Mouse (Mus musculus) midbrain, embryonic 15.5 days (tissue): Measurements from ENCODE around the gene Med18. TPM values are rescaled to one million over a fixed set of nuclear protein-coding genes. Genes with fewer than 3 reads are reported as not detected.

Source experiments
- ATAC-seq: fragments of 200-750 bp; cut with Nextera tagmentation; replicated peaks from 2 replicates; pipeline ENCODE4 v1.8.0; 2017; ENCODE audit warnings: moderate TSS enrichment
- H3K27ac ChIP-seq: fragments of 300-500 bp; sonication (generic); 2 replicates; pipeline ENCODE4 v1.5.1; 2015; ENCODE audit warnings: mild to moderate bottlenecking, inconsistent platforms
- H3K27me3 ChIP-seq: fragments of 300-500 bp; sonication (generic); replicated peaks from 2 replicates; pipeline ENCODE4 v1.6.1; 2015; ENCODE audit warnings: inconsistent platforms
- H3K36me3 ChIP-seq: fragments of 300-500 bp; sonication (generic); replicated peaks from 2 replicates; pipeline ENCODE4 v1.6.1; 2015; ENCODE audit warnings: inconsistent platforms
- H3K4me1 ChIP-seq: fragments of 300-500 bp; sonication (generic); 2 replicates; pipeline ENCODE4 v1.6.1; 2015; ENCODE audit warnings: inconsistent platforms
- H3K4me2 ChIP-seq: fragments of 300-500 bp; sonication (generic); 2 replicates; pipeline ENCODE4 v1.6.1; 2015; ENCODE audit warnings: inconsistent platforms, mild to moderate bottlenecking, moderate library complexity
- H3K4me3 ChIP-seq: fragments of 300-500 bp; sonication (generic); 2 replicates; pipeline ENCODE4 v1.5.1; 2015; ENCODE audit warnings: mild to moderate bottlenecking, inconsistent platforms
- H3K9ac ChIP-seq: fragments of 300-500 bp; sonication (generic); 2 replicates; pipeline ENCODE4 v1.6.1; 2015; ENCODE audit warnings: mild to moderate bottlenecking, inconsistent platforms
- H3K9me3 ChIP-seq: fragments of 300-500 bp; sonication (generic); 2 replicates; pipeline ENCODE4 v1.6.1; 2016; ENCODE audit warnings: inconsistent platforms
- WGBS: fragments of 180-500 bp; shearing (Covaris S2); methylation state at CpG from one replicate; pipeline ENCODE4 v1.1.7; 2015; ENCODE audit warnings: mixed read lengths; 5-methylcytosine and 5-hydroxymethylcytosine counted together
- polyA plus RNA-seq: library from polyadenylated mRNA; unstranded; fragments of >200 nt; fragmentation: Nextera tagmentation; extraction: Ambion mirVana; gene quantifications from 2 replicates; pipeline ENCODE4 v1.2.1, GENCODE M21; 2015

Gene Med18
- polyA plus RNA-seq, 1 experiment from 2014 or later = 15.9 TPM

- H3K9ac ChIP-seq = no peak overlapping the region
- no peak overlapping the region for H3K4me2 ChIP-seq
- no peaks in the 10 kb centered on the region for H3K4me1 ChIP-seq
- H3K9me3 ChIP-seq = no peaks in the 10 kb centered on the region
- 78% methylated on average over 13 of the region's 13 CpGs for WGBS
- no peak for ATAC-seq
- no peaks in the 10 kb centered on the region for H3K36me3 ChIP-seq
- no peak overlapping the region for H3K27ac ChIP-seq
- H3K27me3 ChIP-seq = no peaks in the 10 kb centered on the region
- no peak overlapping the region for H3K4me3 ChIP-seq
These were observed 12.5 kb upstream of the Med18 start for GRCm38 (mm10) chr4:132475895-132476878.

- no peak for ATAC-seq
- Histone ChIP-seq H3K27ac (no peak overlapping the region), H3K4me1 (no peaks in the 10 kb centered on the region), H3K4me3 (no peak overlapping the region), H3K9ac (no peak overlapping the region), H3K4me2 (no peak overlapping the region), H3K9me3 (no peaks in the 10 kb centered on the region), H3K36me3 (no peaks in the 10 kb centered on the region), H3K27me3 (no peaks in the 10 kb centered on the region)
- 74% methylated on average over 4 of the region's 4 CpGs for WGBS
These were observed 10.9 kb upstream of the Med18 start for GRCm38 (mm10) chr4:132474631-132475030.

GRCm38 (mm10) chr4:132473411-132473810 lies 9.7 kb upstream of the Med18 start:
- H3K4me1 ChIP-seq = no peaks in the 10 kb centered on the region
- 85% methylated on average over 9 of the region's 9 CpGs for WGBS
- H3K27ac ChIP-seq = no peak overlapping the region
- no peaks in the 10 kb centered on the region for H3K36me3 ChIP-seq
- no peaks in the 10 kb centered on the region for H3K9me3 ChIP-seq
- H3K4me2 ChIP-seq = no peak overlapping the region
- no peak overlapping the region for H3K9ac ChIP-seq
- no peak overlapping the region for H3K4me3 ChIP-seq
- no peaks in the 10 kb centered on the region for H3K27me3 ChIP-seq
- ATAC-seq = no peak

GRCm38 (mm10) chr4:132469873-132470272 lies 6.2 kb upstream of the Med18 start:
- H3K36me3 ChIP-seq = no peaks in the 10 kb centered on the region
- no peak overlapping the region for H3K27ac ChIP-seq
- H3K9ac ChIP-seq = no peak overlapping the region
- no peak overlapping the region for H3K4me2 ChIP-seq
- no peaks in the 10 kb centered on the region for H3K9me3 ChIP-seq
- WGBS = 23% methylated on average over 3 of the region's 3 CpGs
- no peak for ATAC-seq
- H3K27me3 ChIP-seq = no peaks in the 10 kb centered on the region
- H3K4me3 ChIP-seq = no peak overlapping the region
- no peaks in the 10 kb centered on the region for H3K4me1 ChIP-seq

- Histone ChIP-seq H3K4me2 (peak overlapping the region; percentile 79), H3K36me3 (peaks cover 13% of the 10 kb centered on the region), H3K4me3 (peak overlapping the region; percentile 82), H3K27ac (peak overlapping the region; percentile 67), H3K9ac (peak overlapping the region; percentile 59; the same call in 1 of the 2 replicates), H3K4me1 (peaks cover 24% of the 10 kb centered on the region), H3K9me3 (no peaks in the 10 kb centered on the region), H3K27me3 (no peaks in the 10 kb centered on the region)
- 1% methylated on average over 5 of the region's 5 CpGs for WGBS
- ATAC-seq = no peak; the same call in 1 of the 2 replicates
These were observed 513 bp upstream of the Med18 start for GRCm38 (mm10) chr4:132464255-132464613.

GRCm38 (mm10) chr4:132462836-132463235 lies 885 bp downstream of the Med18 start:
- ATAC-seq = no peak
- H3K27me3 ChIP-seq = no peaks in the 10 kb centered on the region
- H3K9ac ChIP-seq = peak overlapping the region; percentile 59
- no peak overlapping the region for H3K27ac ChIP-seq
- peak overlapping the region; percentile 82 for H3K4me3 ChIP-seq
- no peaks in the 10 kb centered on the region for H3K9me3 ChIP-seq
- 17% methylated on average over 11 of the region's 11 CpGs for WGBS
- H3K36me3 ChIP-seq = peaks cover 23% of the 10 kb centered on the region
- peaks cover 24% of the 10 kb centered on the region for H3K4me1 ChIP-seq
- peak overlapping the region; percentile 79 for H3K4me2 ChIP-seq

- Histone ChIP-seq H3K36me3 (peaks cover 28% of the 10 kb centered on the region), H3K4me1 (peaks cover 24% of the 10 kb centered on the region), H3K4me3 (no peak overlapping the region), H3K4me2 (no peak overlapping the region), H3K9me3 (no peaks in the 10 kb centered on the region), H3K27me3 (no peaks in the 10 kb centered on the region), H3K27ac (no peak overlapping the region), H3K9ac (no peak overlapping the region)
- no peak for ATAC-seq
- 93% methylated on average over 8 of the region's 8 CpGs for WGBS
These were observed 3.5 kb downstream of the Med18 start for GRCm38 (mm10) chr4:132460225-132460624.

GRCm38 (mm10) chr4:132455561-132455960 lies 8.2 kb downstream of the Med18 start:
- Histone ChIP-seq H3K27me3 (no peaks in the 10 kb centered on the region), H3K4me1 (no peaks in the 10 kb centered on the region), H3K4me2 (no peak overlapping the region), H3K9me3 (no peaks in the 10 kb centered on the region), H3K36me3 (peaks cover 26% of the 10 kb centered on the region), H3K4me3 (no peak overlapping the region), H3K27ac (no peak overlapping the region), H3K9ac (no peak overlapping the region)
- ATAC-seq = no peak
- 95% methylated on average over 6 of the region's 6 CpGs for WGBS

- Histone ChIP-seq H3K36me3 (peaks cover 23% of the 10 kb centered on the region), H3K4me1 (no peaks in the 10 kb centered on the region), H3K27me3 (no peaks in the 10 kb centered on the region), H3K4me3 (no peak overlapping the region), H3K27ac (no peak overlapping the region), H3K4me2 (no peak overlapping the region), H3K9ac (no peak overlapping the region), H3K9me3 (no peaks in the 10 kb centered on the region)
- ATAC-seq = no peak
- 87% methylated on average over 3 of the region's 3 CpGs for WGBS
These were observed 8.6 kb downstream of the Med18 start for GRCm38 (mm10) chr4:132455146-132455545.

- Histone ChIP-seq H3K9ac (no peak overlapping the region), H3K27ac (no peak overlapping the region), H3K4me2 (no peak overlapping the region), H3K4me3 (no peak overlapping the region), H3K4me1 (no peaks in the 10 kb centered on the region), H3K27me3 (no peaks in the 10 kb centered on the region), H3K9me3 (no peaks in the 10 kb centered on the region), H3K36me3 (peaks cover 15% of the 10 kb centered on the region)
- WGBS = 86% methylated on average over 6 of the region's 6 CpGs
- ATAC-seq = no peak
These were observed 9.5 kb downstream of the Med18 start for GRCm38 (mm10) chr4:132454216-132454615.

GRCm38 (mm10) chr4:132449778-132450177 lies 13.9 kb downstream of the Med18 start:
- Histone ChIP-seq H3K27ac (no peak overlapping the region), H3K4me3 (no peak overlapping the region), H3K27me3 (no peaks in the 10 kb centered on the region), H3K4me2 (no peak overlapping the region), H3K36me3 (no peaks in the 10 kb centered on the region), H3K9ac (no peak overlapping the region), H3K9me3 (no peaks in the 10 kb centered on the region), H3K4me1 (no peaks in the 10 kb centered on the region)
- ATAC-seq = no peak
- WGBS = 90% methylated on average over 3 of the region's 3 CpGs

GRCm38 (mm10) chr4:132446105-132446504 lies 17.6 kb downstream of the Med18 start:
- Histone ChIP-seq H3K27ac (no peak overlapping the region), H3K4me2 (no peak overlapping the region), H3K36me3 (no peaks in the 10 kb centered on the region), H3K4me3 (no peak overlapping the region), H3K9me3 (no peaks in the 10 kb centered on the region), H3K4me1 (no peaks in the 10 kb centered on the region), H3K9ac (no peak overlapping the region), H3K27me3 (no peaks in the 10 kb centered on the region)
- no peak for ATAC-seq
- 83% methylated on average over 12 of the region's 12 CpGs for WGBS

- Histone ChIP-seq H3K4me3 (no peak overlapping the region), H3K9ac (no peak overlapping the region), H3K4me1 (no peaks in the 10 kb centered on the region), H3K9me3 (no peaks in the 10 kb centered on the region), H3K36me3 (no peaks in the 10 kb centered on the region), H3K4me2 (no peak overlapping the region), H3K27ac (no peak overlapping the region), H3K27me3 (no peaks in the 10 kb centered on the region)
- 80% methylated on average over 8 of the region's 8 CpGs for WGBS
- no peak for ATAC-seq
These were observed 19.2 kb downstream of the Med18 start for GRCm38 (mm10) chr4:132444516-132444915.
